Mouse (Mus musculus) left cerebral cortex, adult 8-10 months (tissue): Measurements from ENCODE around the gene Tchp. TPM values are rescaled to one million over a fixed set of nuclear protein-coding genes. Genes with fewer than 3 reads are reported as not detected.
A peak's percentile ranks its signal among the peaks of the same experiment; 100 is the strongest.

Experiments
- DNase-seq, 2 experiments: peaks; one replicate each; pipeline ENCODE4 v3.0.0; 2022; ENCODE audit warnings: low spot score in 2 of 2
- total RNA-seq, 4 experiments: library from RNA; stranded (reverse); gene quantifications; 2 replicates each; pipeline ENCODE4 v1.2.4; 2022

The Tchp gene
- total RNA-seq, 4 experiments from 2014 or later, result 10.7 to 18.7 (median 13.2) TPM

DNA sequence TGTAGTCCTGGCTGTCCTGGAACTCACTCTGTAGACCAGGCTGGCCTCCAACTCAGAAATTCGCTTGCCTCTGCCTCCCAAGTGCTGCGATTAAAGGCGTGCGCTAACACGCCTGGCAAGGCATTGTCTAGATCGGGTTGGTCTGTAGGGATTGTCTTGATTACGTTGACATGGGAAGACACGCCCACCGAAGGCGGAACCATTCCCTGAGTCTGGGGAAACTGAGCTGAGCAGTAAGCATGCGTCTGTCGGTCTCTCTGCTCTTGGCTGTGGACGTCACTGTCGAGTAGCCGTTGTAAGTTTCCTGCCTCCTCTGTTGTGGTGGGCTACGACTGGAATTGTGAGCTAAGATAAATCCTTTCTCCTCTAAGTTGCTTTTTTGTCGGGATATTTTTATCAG, 10.6 kb upstream of the Tchp start:
- no peak for DNase-seq

GRCm38 (mm10) chr5:114698044-114698746, 9.4 kb upstream of the Tchp start:
- peak in 1 of 2 experiments; percentile 64 for DNase-seq

- DNase-seq, result no peak
These were observed 8.5 kb upstream of the Tchp start for GRCm38 (mm10) chr5:114699015-114699414.

- no peak for DNase-seq
These were observed 4.9 kb upstream of the Tchp start for GRCm38 (mm10) chr5:114702403-114703392.

DNA sequence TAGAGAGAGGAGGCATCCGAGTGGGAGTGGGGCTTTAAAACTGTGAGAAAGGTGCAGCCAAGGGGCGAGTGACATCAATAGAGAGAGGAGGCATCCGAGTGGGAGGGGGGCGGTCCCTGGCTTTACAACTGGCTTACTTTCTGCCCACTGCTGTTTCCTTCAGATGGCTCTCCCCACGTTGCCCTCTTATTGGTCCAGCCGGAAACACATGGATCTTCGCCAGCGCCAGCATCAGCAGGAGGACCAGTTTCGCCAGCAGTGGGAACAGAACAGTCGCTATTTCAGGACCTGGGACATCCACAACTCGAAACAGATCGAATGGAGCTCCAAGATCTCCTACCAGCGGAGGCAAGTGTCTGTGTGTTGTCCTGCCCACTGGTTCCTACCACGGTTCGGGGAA, 931 bp downstream of the Tchp start:
- DNase-seq, result no peak

- no peak for DNase-seq
These were observed 1.8 kb downstream of the Tchp start for GRCm38 (mm10) chr5:114709357-114709756.

DNA sequence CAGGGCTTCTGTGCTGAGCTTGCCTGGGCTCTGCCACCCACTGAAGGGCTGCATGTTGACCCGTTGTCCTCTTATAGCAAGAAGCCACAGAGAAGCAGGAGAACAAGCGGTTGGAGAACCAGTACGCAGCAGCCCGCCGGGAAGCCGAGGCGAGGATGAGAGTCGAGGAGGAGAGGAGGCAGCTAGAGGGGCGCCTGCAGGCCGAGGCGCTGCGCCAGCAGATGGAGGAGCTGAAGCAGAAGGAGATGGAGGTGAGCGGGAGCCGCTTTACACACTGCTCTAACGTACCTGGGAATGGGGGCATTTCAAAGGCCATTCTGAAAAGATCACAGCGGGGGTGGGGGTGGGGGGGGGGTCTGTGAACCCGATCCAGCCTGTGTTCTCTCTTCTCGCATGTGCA, 7.0 kb downstream of the Tchp start:
- no peak for DNase-seq

DNA sequence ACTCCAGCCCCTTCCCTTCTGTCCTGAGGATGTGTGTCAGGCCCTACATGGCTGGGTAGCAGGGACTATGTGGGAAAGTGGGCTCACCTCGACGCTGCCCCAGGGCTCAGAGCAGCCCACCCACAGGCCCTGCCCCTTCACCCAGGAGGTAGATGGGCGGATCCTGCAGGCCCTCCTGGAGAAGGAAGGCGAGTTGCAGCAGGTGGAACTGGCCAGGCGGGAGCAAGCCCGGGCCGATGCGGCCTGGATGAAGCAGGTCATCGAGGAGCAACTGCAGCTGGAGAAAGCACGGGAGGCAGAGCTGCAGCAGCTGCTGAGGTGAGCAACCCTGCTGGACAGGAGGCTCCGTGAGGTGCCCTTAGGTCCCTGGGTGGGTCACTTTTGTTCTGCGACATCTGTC, 9.7 kb downstream of the Tchp start:
- DNase-seq, result no peak

DNA sequence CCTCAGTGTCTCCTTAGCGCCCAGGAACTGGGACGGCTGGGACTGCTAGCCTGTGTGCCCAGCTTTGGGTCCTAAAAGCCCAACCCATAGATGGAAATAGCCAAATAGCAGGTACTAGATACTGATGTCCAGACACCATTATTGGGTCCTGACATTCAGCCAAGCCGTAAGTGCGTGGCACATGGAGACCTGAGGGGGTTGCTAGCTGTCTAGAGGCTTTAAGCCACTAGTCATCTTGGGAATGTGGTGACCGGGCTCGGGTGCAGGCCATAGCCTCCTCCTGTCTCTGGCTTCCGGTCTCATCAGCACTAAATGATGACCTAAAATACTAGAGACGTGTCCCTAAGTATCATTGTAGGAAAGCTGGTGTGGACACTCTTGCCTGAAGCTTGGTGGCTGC, 10.4 kb downstream of the Tchp start:
- no peak for DNase-seq

DNA sequence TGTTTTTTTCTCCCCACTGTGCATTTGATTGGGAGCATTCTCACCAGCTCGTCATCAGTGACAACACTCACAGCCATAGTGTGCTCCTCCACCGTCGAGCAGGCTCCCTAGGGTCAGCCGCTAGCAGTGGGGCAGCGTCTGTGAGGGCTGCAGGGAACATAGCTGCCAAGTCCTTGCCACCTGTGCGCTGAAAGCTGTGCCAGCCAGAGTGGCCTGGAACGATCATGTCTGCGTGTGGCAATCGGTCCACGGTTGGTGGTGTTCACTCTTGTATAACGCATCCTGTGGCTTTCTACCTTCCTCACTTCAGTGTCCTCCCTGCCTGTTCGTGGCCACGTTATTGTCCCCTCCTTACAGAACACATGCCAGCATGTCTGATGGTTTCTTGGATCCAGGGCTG, 10.9 kb downstream of the Tchp start:
- no peak for DNase-seq

GRCm38 (mm10) chr5:114719003-114719927, 11.7 kb downstream of the Tchp start:
- no peak for DNase-seq

DNA sequence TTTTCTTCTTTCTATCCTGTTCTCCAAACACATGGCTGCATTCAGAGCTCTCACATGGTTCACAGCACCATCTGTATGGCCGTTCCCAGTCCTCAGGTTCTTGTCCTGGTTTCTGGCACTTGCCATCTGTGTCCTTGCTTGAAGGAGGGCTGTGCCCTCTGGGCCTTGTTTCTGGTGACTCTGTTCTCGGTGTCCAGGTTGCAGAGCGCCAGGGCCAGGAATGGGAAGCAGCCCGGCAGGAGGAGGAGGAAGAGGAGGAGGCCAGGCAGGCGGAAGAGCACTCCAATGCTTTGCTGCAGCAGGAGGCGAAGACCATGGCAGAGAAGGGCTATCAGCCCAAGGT, 12.3 kb downstream of the Tchp start:
- no peak for DNase-seq

GRCm38 (mm10) chr5:114720784-114721183, 13.2 kb downstream of the Tchp start:
- DNase-seq, result no peak

GRCm38 (mm10) chr5:114721969-114722368, 14.4 kb downstream of the Tchp start:
- no peak for DNase-seq

DNA sequence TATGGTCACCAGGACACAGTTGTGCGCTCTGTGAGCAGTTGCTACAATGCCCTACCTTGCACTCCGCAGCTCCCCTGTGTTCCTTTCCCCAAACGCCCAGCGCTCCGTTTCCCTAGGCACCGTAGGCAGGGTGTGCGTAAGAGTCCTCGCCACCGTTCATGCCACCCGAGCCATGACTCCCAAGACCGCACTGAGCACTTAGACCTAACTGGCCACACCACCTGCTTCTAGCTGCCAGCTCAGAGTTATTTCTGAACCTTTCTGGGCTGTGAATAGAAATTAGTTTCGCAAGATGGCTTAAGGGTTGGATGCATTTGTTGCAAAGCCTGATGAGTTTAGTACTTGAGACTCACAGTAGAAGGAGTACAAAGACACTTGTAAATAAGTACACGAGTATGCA, 15.3 kb downstream of the Tchp start:
- no peak for DNase-seq

GRCm38 (mm10) chr5:114728160-114728559, 20.6 kb downstream of the Tchp start:
- no peak for DNase-seq

DNA sequence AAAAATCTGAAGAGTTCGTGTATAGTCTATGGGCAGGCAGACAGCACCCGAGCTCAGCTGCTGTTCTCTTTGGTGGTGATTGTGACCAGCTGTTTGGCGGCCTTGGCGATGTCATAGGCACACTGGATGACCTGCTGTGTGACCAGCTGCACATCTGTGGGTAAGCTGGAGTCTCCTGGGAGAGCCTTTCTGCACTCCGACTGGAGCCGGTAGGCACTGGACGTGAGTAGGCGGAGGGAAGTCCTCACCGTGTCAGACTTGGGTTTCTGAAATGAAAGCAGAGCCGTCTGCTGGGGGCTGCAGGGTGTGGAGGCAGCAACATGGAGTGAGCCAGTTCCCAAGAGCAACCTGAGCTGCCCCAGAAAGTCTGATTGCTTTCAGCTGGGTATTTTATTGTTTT, 22.6 kb downstream of the Tchp start:
- no peak for DNase-seq

GRCm38 (mm10) chr5:114731498-114731897, 23.9 kb downstream of the Tchp start:
- DNase-seq, result no peak

DNA sequence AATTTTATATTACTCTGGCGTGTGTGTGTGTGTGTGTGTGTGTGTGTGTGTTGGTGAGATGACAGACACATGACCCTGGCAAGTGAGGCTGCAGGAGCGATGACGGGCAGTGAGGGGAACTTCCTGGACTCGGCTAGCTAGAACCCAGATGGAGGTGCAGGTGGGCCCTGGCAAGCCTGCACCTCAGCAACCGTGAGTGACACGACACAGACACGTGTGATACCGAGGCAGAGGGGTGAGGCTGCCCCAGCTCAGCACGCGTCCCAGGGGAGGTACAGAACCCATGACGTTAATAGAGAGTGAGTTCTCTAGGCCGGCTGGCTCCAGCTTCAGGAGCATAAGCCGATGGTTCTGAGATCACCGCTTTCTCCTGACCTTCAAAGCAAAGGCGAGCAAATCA, 24.4 kb downstream of the Tchp start:
- DNase-seq, result no peak

- DNase-seq, result no peak
These were observed 26.0 kb downstream of the Tchp start for GRCm38 (mm10) chr5:114733606-114734005.

DNA sequence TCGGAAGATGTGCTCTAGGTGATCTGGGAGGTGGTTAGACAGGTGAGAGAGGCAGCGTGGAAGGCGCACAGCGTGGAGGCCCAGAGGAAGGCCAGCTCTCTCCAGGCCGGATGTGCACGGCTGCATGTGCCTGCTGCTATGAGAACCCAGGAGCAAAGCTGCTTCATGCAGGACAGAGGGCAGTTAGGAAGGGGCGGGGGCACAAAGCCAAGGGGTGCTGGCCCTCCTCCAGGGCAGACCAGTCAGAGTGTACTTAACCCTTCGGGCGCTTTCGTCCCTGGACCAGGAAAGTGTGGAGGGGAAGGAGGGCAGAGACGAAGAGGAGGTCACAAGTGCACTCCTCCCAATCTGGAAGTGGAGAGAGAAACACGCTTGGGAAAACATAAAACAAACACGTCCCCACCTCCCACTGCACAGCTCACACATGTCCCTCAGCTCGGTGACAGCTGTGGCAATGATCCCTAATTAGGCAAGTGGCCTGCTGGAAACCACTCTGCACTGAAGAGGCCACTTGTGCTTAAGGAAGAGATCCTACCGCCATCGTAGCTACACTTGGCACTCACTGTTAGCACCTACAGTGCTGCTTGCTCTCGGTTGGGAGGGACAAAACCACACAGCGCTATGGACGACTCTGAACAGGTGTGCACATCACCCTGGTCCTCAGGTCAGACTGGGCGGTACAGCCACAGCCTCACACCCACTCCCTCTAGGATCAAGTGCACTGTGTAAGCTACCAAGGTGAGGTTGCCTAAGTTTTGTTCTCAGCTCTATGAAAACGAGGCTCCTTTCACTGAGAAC, 29.7 kb downstream of the Tchp start:
- DNase-seq, result no peak
